Mouse (Mus musculus) C2C12 (cell line): ENCODE results near the gene Psmc2. TPM values are rescaled to one million over a fixed set of nuclear protein-coding genes. Genes with fewer than 3 reads are reported as not detected.

ENCODE experiments used
- H3K27me3 ChIP-seq: one replicate; pipeline ENCODE4 v1.6.1; 2011; ENCODE audit not compliant: control insufficient read depth, insufficient read depth, insufficient read length
- H3K36me3 ChIP-seq: one replicate; pipeline ENCODE4 v1.6.1; 2011; ENCODE audit not compliant: control insufficient read depth, insufficient read depth
- H3K4me3 ChIP-seq: one replicate; pipeline ENCODE4 v1.5.1; 2011; ENCODE audit warnings: mild to moderate bottlenecking, control low read depth; ENCODE audit not compliant: poor library complexity, insufficient read depth, severe bottlenecking
- H3K79me2 ChIP-seq: one replicate; pipeline ENCODE4 v1.6.1; 2011; ENCODE audit not compliant: control insufficient read depth, insufficient read depth
- H3K79me3 ChIP-seq: one replicate; pipeline ENCODE4 v1.6.1; 2011; ENCODE audit warnings: low read depth, control low read depth
- H3ac ChIP-seq: one replicate; pipeline ENCODE3; 2011; ENCODE audit warnings: low read depth; ENCODE audit not compliant: control insufficient read depth, insufficient read length
- CEBPB ChIP-seq: IDR thresholded peaks from one replicate; pipeline ENCODE4 v1.6.1; 2011; ENCODE audit warnings: low read depth, mild to moderate bottlenecking, control low read depth, moderate library complexity
- CTCF ChIP-seq: IDR thresholded peaks from one replicate; pipeline ENCODE4 v1.5.1; 2011; ENCODE audit not compliant: control insufficient read depth, insufficient read depth, insufficient read length
- FOSL1 ChIP-seq: IDR thresholded peaks from one replicate; pipeline ENCODE4 v1.8.0; 2011; ENCODE audit warnings: mild to moderate bottlenecking, low read length; ENCODE audit not compliant: poor library complexity, insufficient read depth, severe bottlenecking
- MAX ChIP-seq: IDR thresholded peaks from one replicate; pipeline ENCODE4 v1.6.1; 2011; ENCODE audit warnings: mild to moderate bottlenecking, control low read depth
- MYOD1 ChIP-seq: IDR thresholded peaks from one replicate; pipeline ENCODE4 v1.6.1; 2011; ENCODE audit warnings: low read depth; ENCODE audit not compliant: control insufficient read depth, insufficient read length
- MYOG ChIP-seq: IDR thresholded peaks from one replicate; pipeline ENCODE4 v1.6.1; 2011; ENCODE audit not compliant: control insufficient read depth, insufficient read length; ENCODE audit errors: extremely low read depth
- USF1 ChIP-seq: IDR thresholded peaks from one replicate; pipeline ENCODE4 v1.6.1; 2011; ENCODE audit warnings: low read depth, mild to moderate bottlenecking, control low read depth, moderate library complexity
- polyA plus RNA-seq: library from polyadenylated mRNA; unstranded; fragments of >200 nt; fragmentation: generic; extraction: Trizol; gene quantifications from one replicate; pipeline ENCODE4 v1.2.1, GENCODE M21; 2012; ENCODE audit warnings: missing spikeins

Psmc2 gene
- polyA plus RNA-seq, 1 experiment: 141 TPM

- Histone ChIP-seq H3K36me3 (peaks cover 49% of the 10 kb centered on the region), H3K79me3 (peaks cover 9% of the 10 kb centered on the region), H3ac (no peak overlapping the region), H3K27me3 (no peaks in the 10 kb centered on the region), H3K79me2 (peaks cover 22% of the 10 kb centered on the region), H3K4me3 (no peak overlapping the region)
- no peak for TF ChIP-seq MYOG
- TF ChIP-seq USF1: no peak
- TF ChIP-seq CTCF: no peak
- no peak for TF ChIP-seq FOSL1
- no peak for TF ChIP-seq MAX
- TF ChIP-seq CEBPB: no peak
- TF ChIP-seq MYOD1: no peak
Observed at GRCm38 (mm10) chr5:21739881-21740280, 45.2 kb upstream of the Psmc2 start.

DNA sequence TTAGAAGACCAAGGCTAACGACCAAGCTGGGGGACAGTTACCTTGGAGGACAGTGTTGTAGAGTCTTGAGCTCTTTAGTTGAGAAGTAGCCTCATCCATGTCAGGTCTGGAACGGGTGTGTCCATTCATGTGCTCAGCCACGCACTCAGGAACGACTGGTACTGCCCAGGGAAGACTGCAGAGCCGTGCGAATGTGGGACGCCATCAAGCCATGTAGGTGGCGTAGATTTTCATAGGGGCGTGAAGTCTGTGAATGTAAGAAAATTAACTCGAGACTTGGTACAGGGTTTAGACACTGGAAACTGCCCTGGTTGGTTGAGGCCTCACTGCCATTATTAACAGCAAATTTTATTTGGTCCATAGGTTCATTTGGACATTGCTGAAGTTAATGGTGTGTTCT is 41.5 kb upstream of the Psmc2 start:
- Histone ChIP-seq H3K36me3 (peaks cover 70% of the 10 kb centered on the region), H3K4me3 (no peak overlapping the region), H3ac (no peak overlapping the region), H3K79me3 (no peaks in the 10 kb centered on the region), H3K27me3 (no peaks in the 10 kb centered on the region), H3K79me2 (peaks cover 6% of the 10 kb centered on the region)
- TF ChIP-seq CEBPB: no peak
- TF ChIP-seq MYOD1: no peak
- TF ChIP-seq CTCF: no peak
- no peak for TF ChIP-seq USF1
- no peak for TF ChIP-seq MAX
- no peak for TF ChIP-seq FOSL1
- TF ChIP-seq MYOG: no peak

GRCm38 (mm10) chr5:21744651-21745050 is 40.4 kb upstream of the Psmc2 start:
- H3K36me3 ChIP-seq: peaks cover 74% of the 10 kb centered on the region
- no peaks in the 10 kb centered on the region for H3K79me3 ChIP-seq
- TF ChIP-seq CTCF (no peak), MAX (no peak), FOSL1 (no peak), MYOG (no peak), MYOD1 (no peak), CEBPB (no peak), USF1 (no peak)
- H3ac ChIP-seq: no peak overlapping the region
- H3K4me3 ChIP-seq: no peak overlapping the region
- H3K27me3 ChIP-seq: no peaks in the 10 kb centered on the region
- no peaks in the 10 kb centered on the region for H3K79me2 ChIP-seq

- H3ac ChIP-seq: no peak overlapping the region
- H3K79me2 ChIP-seq: no peaks in the 10 kb centered on the region
- no peak overlapping the region for H3K4me3 ChIP-seq
- TF ChIP-seq USF1 (no peak), CTCF (no peak), CEBPB (no peak), MAX (no peak)
- no peaks in the 10 kb centered on the region for H3K79me3 ChIP-seq
- H3K27me3 ChIP-seq: no peaks in the 10 kb centered on the region
- peaks cover 70% of the 10 kb centered on the region for H3K36me3 ChIP-seq
Observed at GRCm38 (mm10) chr5:21745966-21746365, 39.1 kb upstream of the Psmc2 start.

GRCm38 (mm10) chr5:21768506-21768905 is 16.6 kb upstream of the Psmc2 start:
- Histone ChIP-seq H3K79me2 (no peaks in the 10 kb centered on the region), H3K27me3 (no peaks in the 10 kb centered on the region), H3ac (no peak overlapping the region), H3K4me3 (no peak overlapping the region), H3K36me3 (peaks cover 64% of the 10 kb centered on the region), H3K79me3 (no peaks in the 10 kb centered on the region)
- TF ChIP-seq FOSL1: no peak
- no peak for TF ChIP-seq CEBPB

DNA sequence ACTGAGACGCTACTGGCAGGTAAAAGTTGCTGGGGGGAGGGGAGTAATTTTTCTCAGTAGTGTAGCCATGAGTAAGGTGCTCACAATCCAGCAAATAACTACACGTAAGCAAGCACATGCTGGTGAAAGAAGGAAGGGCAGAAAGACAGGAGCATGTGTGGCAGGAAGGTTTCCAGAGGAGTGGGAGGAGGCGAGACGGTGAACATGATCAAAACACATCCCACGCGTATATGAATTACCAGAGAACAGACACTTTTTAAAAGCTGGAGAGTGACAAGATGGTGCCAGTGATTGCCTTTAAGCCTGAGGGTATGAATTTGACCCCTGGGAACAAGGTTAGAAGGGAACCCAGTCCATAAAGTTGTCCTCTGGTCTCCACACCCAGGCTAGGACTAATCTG is 15.2 kb upstream of the Psmc2 start:
- Histone ChIP-seq H3K36me3 (peaks cover 64% of the 10 kb centered on the region), H3K27me3 (no peaks in the 10 kb centered on the region), H3ac (no peak overlapping the region), H3K4me3 (no peak overlapping the region), H3K79me3 (no peaks in the 10 kb centered on the region), H3K79me2 (no peaks in the 10 kb centered on the region)
- TF ChIP-seq USF1: no peak
- no peak for TF ChIP-seq CTCF
- TF ChIP-seq MAX: no peak

GRCm38 (mm10) chr5:21776491-21776890 is 8.6 kb upstream of the Psmc2 start:
- Histone ChIP-seq H3K4me3 (no peak overlapping the region), H3K79me2 (peaks cover 12% of the 10 kb centered on the region), H3K79me3 (no peaks in the 10 kb centered on the region), H3K27me3 (no peaks in the 10 kb centered on the region), H3ac (no peak overlapping the region), H3K36me3 (peaks cover 66% of the 10 kb centered on the region)
- TF ChIP-seq CTCF (no peak), MAX (no peak), CEBPB (no peak), USF1 (no peak), MYOG (no peak), FOSL1 (no peak), MYOD1 (no peak)
